8 mouse cellular contexts compared by ENCODE assay signal in genomic region chr5:123974616-123975111, GRCm38 (mm10). TPM values are rescaled to one million over a fixed set of nuclear protein-coding genes. Genes with fewer than 3 reads are reported as not detected.
DNase-seq lines count a peak whose midpoint lies in the region; ATAC-seq and TF ChIP-seq lines count a peak whose summit lies in the region.

No protein-coding gene starts in this region.

- H3K36me3 ChIP-seq in embryonic facial prominence, embryonic 14.5 days (ENCODE audit: control insufficient read depth, insufficient read depth, low read length): no peaks in the 10 kb centered on the region
- no peaks in the 10 kb centered on the region for H3K36me3 ChIP-seq in megakaryocyte, embryonic 14.5 days (replicated peaks; ENCODE audit: low read length)
- H3K36me3 ChIP-seq in stomach, embryonic 16.5 days (ENCODE audit: control insufficient read depth, insufficient read depth, low read length): no peaks in the 10 kb centered on the region

- no peak overlapping the region for H3K9ac ChIP-seq in embryonic facial prominence, embryonic 14.5 days (ENCODE audit: low read depth, low read length)
- H3K9ac ChIP-seq in stomach, embryonic 16.5 days (ENCODE audit: low read length): peak overlapping the region; percentile 78

- no peak for DNase-seq in layer of hippocampus, adult 2 months (ENCODE audit: low spot score in 2 of 2)
- DNase-seq in layer of hippocampus, adult 11-12 months (ENCODE audit: low spot score): no peak
- no peak for DNase-seq in embryonic facial prominence, embryonic 14.5 days (ENCODE audit: low spot score)
- DNase-seq in kidney, adult 9 months: peak; percentile 41
- DNase-seq in retina, postnatal 1 day: no peak
- DNase-seq in left cerebral cortex, postnatal 4 days: no peak

- intact Hi-C loops in left cerebral cortex, postnatal 4 days (cut with DNase I): no loop called here

- H3K4me3 ChIP-seq in layer of hippocampus, adult 2 months: peak overlapping the region; percentile 82
- peak overlapping the region; percentile 72 for H3K4me3 ChIP-seq in embryonic facial prominence, embryonic 14.5 days (ENCODE audit: low read depth, low read length)
- H3K4me3 ChIP-seq in megakaryocyte, embryonic 14.5 days (replicated peaks): peak overlapping the region; percentile 92
- peak overlapping the region; percentile 64 for H3K4me3 ChIP-seq in stomach, embryonic 16.5 days (replicated peaks; ENCODE audit: low read length)

- H3K4me1 ChIP-seq in embryonic facial prominence, embryonic 14.5 days (ENCODE audit: control insufficient read depth, insufficient read depth, low read length): peaks cover 12% of the 10 kb centered on the region
- H3K4me1 ChIP-seq in megakaryocyte, embryonic 14.5 days: peaks cover 38% of the 10 kb centered on the region
- H3K4me1 ChIP-seq in stomach, embryonic 16.5 days (ENCODE audit: control insufficient read depth, insufficient read depth, low read length): peaks cover 12% of the 10 kb centered on the region

- peak overlapping the region; percentile 61; the same call in 1 of the 2 replicates for H3K27ac ChIP-seq in layer of hippocampus, adult 2 months
- H3K27ac ChIP-seq in embryonic facial prominence, embryonic 14.5 days (replicated peaks; ENCODE audit: low read depth, low read length): no peak overlapping the region
- peak overlapping the region; percentile 78 for H3K27ac ChIP-seq in stomach, embryonic 16.5 days (ENCODE audit: low read length)

- ATAC-seq in embryonic facial prominence, embryonic 14.5 days (ENCODE audit: low read depth): no peak
- no peak for ATAC-seq in stomach, embryonic 16.5 days (ENCODE audit: insufficient read depth, low FRiP score)

- no peaks in the 10 kb centered on the region for H3K9me3 ChIP-seq in embryonic facial prominence, embryonic 14.5 days (ENCODE audit: control insufficient read depth, low read length)
- H3K9me3 ChIP-seq in megakaryocyte, embryonic 14.5 days: no peaks in the 10 kb centered on the region
- no peaks in the 10 kb centered on the region for H3K9me3 ChIP-seq in stomach, embryonic 16.5 days (replicated peaks; ENCODE audit: control insufficient read depth, low read length)

- TF ChIP-seq CTCF in layer of hippocampus, adult 2 months (conservative IDR thresholded peaks at IDR 0.05): no peak

- H3K27me3 ChIP-seq in embryonic facial prominence, embryonic 14.5 days (replicated peaks; ENCODE audit: control insufficient read depth, insufficient read depth, low read length): peaks cover 7% of the 10 kb centered on the region; the same call in 1 of the 2 replicates
- peaks cover 73% of the 10 kb centered on the region for H3K27me3 ChIP-seq in megakaryocyte, embryonic 14.5 days (replicated peaks)
- H3K27me3 ChIP-seq in stomach, embryonic 16.5 days (ENCODE audit: control insufficient read depth, insufficient read depth, low read length): no peaks in the 10 kb centered on the region

- peak overlapping the region; percentile 96 for H3K4me2 ChIP-seq in embryonic facial prominence, embryonic 14.5 days (ENCODE audit: low read depth, low read length)
- H3K4me2 ChIP-seq in stomach, embryonic 16.5 days (ENCODE audit: low read depth, low read length): peak overlapping the region; percentile 84

- 38% methylated on average over 11 of the region's 11 CpGs for WGBS in embryonic facial prominence, embryonic 14.5 days
- 18% methylated on average over 11 of the region's 11 CpGs for WGBS in stomach, embryonic 16.5 days

RNA-seq across cellular contexts. Expression of gene Hip1r, which starts 1.2 kb away (rescaled TPM):
- 10 to 100 TPM; 42.8 to 43.8 TPM for total RNA-seq in layer of hippocampus, adult 2 months (2021)
- 7.5 and 8.4 TPM in 2 replicates for polyA plus RNA-seq in embryonic facial prominence, embryonic 14.5 days (2014; fragmentation: Nextera tagmentation; extraction: Ambion mirVana)
- 5.4 and 11.0 TPM in 2 replicates for polyA plus RNA-seq in megakaryocyte, embryonic 14.5 days (2012; ENCODE audit: insufficient read depth, low replicate concordance)
- 31.2 and 35.2 TPM in 2 replicates for polyA plus RNA-seq in stomach, embryonic 16.5 days (2015; fragmentation: Nextera tagmentation; extraction: Ambion mirVana)
- total RNA-seq in left cerebral cortex, postnatal 4 days (2021): 10 to 100 TPM; 83.2 to 84.8 TPM

RNA-seq across cellular contexts. Expression of gene Ccdc62, which starts 44.2 kb away (rescaled TPM):
- total RNA-seq in layer of hippocampus, adult 2 months (2021): 1 to 10 TPM; 2.6 to 4.5 TPM
- polyA plus RNA-seq in embryonic facial prominence, embryonic 14.5 days (2014; fragmentation: Nextera tagmentation; extraction: Ambion mirVana): 4.6 and 6.4 TPM in 2 replicates
- polyA plus RNA-seq in megakaryocyte, embryonic 14.5 days (2012; ENCODE audit: insufficient read depth, low replicate concordance): 2.1 TPM in 1 of 2 replicates, not detected in the other
- polyA plus RNA-seq in stomach, embryonic 16.5 days (2015; fragmentation: Nextera tagmentation; extraction: Ambion mirVana): 4.8 and 6.8 TPM in 2 replicates
- total RNA-seq in left cerebral cortex, postnatal 4 days (2021): 1 to 10 TPM; 1.9 to 4.8 TPM

RNA-seq across cellular contexts. Expression of gene Gm43518, which starts 47.4 kb away (rescaled TPM):
- total RNA-seq in layer of hippocampus, adult 2 months (2021): 1 to 10 TPM in 1 of 2 experiments, under 1 TPM in 1; 0.87 to 1.3 TPM
- 0.67 and 0.68 TPM in 2 replicates for polyA plus RNA-seq in embryonic facial prominence, embryonic 14.5 days (2014; fragmentation: Nextera tagmentation; extraction: Ambion mirVana)
- not detected in 2 replicates for polyA plus RNA-seq in megakaryocyte, embryonic 14.5 days (2012; ENCODE audit: insufficient read depth, low replicate concordance)
- polyA plus RNA-seq in stomach, embryonic 16.5 days (2015; fragmentation: Nextera tagmentation; extraction: Ambion mirVana): 1.8 and 3.2 TPM in 2 replicates
- 1 to 10 TPM; 1.2 to 1.3 TPM for total RNA-seq in left cerebral cortex, postnatal 4 days (2021)

RNA-seq across cellular contexts. Expression of gene Vps37b, which starts 57.4 kb away (rescaled TPM):
- 10 to 100 TPM; 36.8 to 42.2 TPM for total RNA-seq in layer of hippocampus, adult 2 months (2021)
- polyA plus RNA-seq in embryonic facial prominence, embryonic 14.5 days (2014; fragmentation: Nextera tagmentation; extraction: Ambion mirVana): 30.4 and 31.7 TPM in 2 replicates
- polyA plus RNA-seq in megakaryocyte, embryonic 14.5 days (2012; ENCODE audit: insufficient read depth, low replicate concordance): 437 and 1,468 TPM in 2 replicates
- 39.6 and 44.4 TPM in 2 replicates for polyA plus RNA-seq in stomach, embryonic 16.5 days (2015; fragmentation: Nextera tagmentation; extraction: Ambion mirVana)
- total RNA-seq in left cerebral cortex, postnatal 4 days (2021): 10 to 100 TPM; 46.2 to 49.9 TPM
